Mouse (Mus musculus) hindbrain, embryonic 16.5 days (tissue): ENCODE results near the gene Avpi1. TPM values are rescaled to one million over a fixed set of nuclear protein-coding genes. Genes with fewer than 3 reads are reported as not detected.

Source experiments
- ATAC-seq: fragments of 200-750 bp; cut with Nextera tagmentation; 2 replicates; pipeline ENCODE4 v1.8.0; 2017; ENCODE audit warnings: moderate TSS enrichment, moderate library complexity
- H3K27ac ChIP-seq: fragments of 300-500 bp; sonication (generic); 2 replicates; pipeline ENCODE4 v1.5.1; 2014; ENCODE audit warnings: low read depth, mild to moderate bottlenecking, control low read depth, low read length, moderate library complexity
- H3K27me3 ChIP-seq: fragments of 300-500 bp; sonication (generic); replicated peaks from 2 replicates; pipeline ENCODE4 v1.6.1; 2014; ENCODE audit warnings: low read length; ENCODE audit not compliant: control insufficient read depth, insufficient read depth
- H3K36me3 ChIP-seq: fragments of 300-500 bp; sonication (generic); 2 replicates; pipeline ENCODE4 v1.6.1; 2014; ENCODE audit warnings: mild to moderate bottlenecking, low read length, moderate library complexity, mixed read lengths; ENCODE audit not compliant: control insufficient read depth, insufficient read depth
- H3K4me1 ChIP-seq: fragments of 300-500 bp; sonication (generic); 2 replicates; pipeline ENCODE4 v1.6.1; 2014; ENCODE audit warnings: low read depth, low read length; ENCODE audit not compliant: control insufficient read depth, insufficient read depth
- H3K4me2 ChIP-seq: fragments of 300-500 bp; sonication (generic); 2 replicates; pipeline ENCODE4 v1.6.1; 2014; ENCODE audit warnings: mild to moderate bottlenecking, low read length, control low read depth, moderate library complexity
- H3K4me3 ChIP-seq: fragments of 300-500 bp; sonication (generic); 2 replicates; pipeline ENCODE4 v1.5.1; 2014; ENCODE audit warnings: mild to moderate bottlenecking, low read length, control low read depth, moderate library complexity
- H3K9ac ChIP-seq: fragments of 300-500 bp; sonication (generic); 2 replicates; pipeline ENCODE4 v1.6.1; 2014; ENCODE audit warnings: low read depth, mild to moderate bottlenecking, control low read depth, low read length, moderate library complexity
- H3K9me3 ChIP-seq: fragments of 300-500 bp; sonication (generic); 2 replicates; pipeline ENCODE4 v1.6.1; 2014; ENCODE audit warnings: mild to moderate bottlenecking, low read length, moderate library complexity; ENCODE audit not compliant: control insufficient read depth
- whole genome bisulfite sequencing: fragments of 180-500 bp; shearing (Covaris S2); extraction: QIAGEN DNeasy Blood & Tissue Kit; methylation state at CpG from one replicate; pipeline ENCODE4 v1.1.7; 2014; 5-methylcytosine and 5-hydroxymethylcytosine counted together
- polyA plus RNA-seq: library from polyadenylated mRNA; unstranded; fragments of >200 nt; fragmentation: Nextera tagmentation; extraction: Ambion mirVana; gene quantifications from 2 replicates; pipeline ENCODE4 v1.2.1, GENCODE M21; 2015

The Avpi1 gene
- polyA plus RNA-seq, 1 experiment from 2014 or later = 12.2 TPM

- no peak overlapping the region; the same call in 1 of the 2 replicates for H3K9ac ChIP-seq
- no peak for ATAC-seq
- no peaks in the 10 kb centered on the region for H3K9me3 ChIP-seq
- H3K27me3 ChIP-seq = peaks cover 7% of the 10 kb centered on the region; the same call in 1 of the 2 replicates
- H3K36me3 ChIP-seq = no peaks in the 10 kb centered on the region
- 92% methylated on average over 9 of the region's 9 CpGs for WGBS
- H3K4me3 ChIP-seq = no peak overlapping the region
- H3K4me1 ChIP-seq = peaks cover 4% of the 10 kb centered on the region; the same call in 1 of the 2 replicates
- H3K27ac ChIP-seq = no peak overlapping the region
- H3K4me2 ChIP-seq = no peak overlapping the region
Measured at GRCm38 (mm10) chr19:42146276-42147010, 17.6 kb upstream of the Avpi1 start.

- H3K9me3 ChIP-seq = no peaks in the 10 kb centered on the region
- no peak for ATAC-seq
- H3K27ac ChIP-seq = no peak overlapping the region
- no peaks in the 10 kb centered on the region for H3K36me3 ChIP-seq
- no peak overlapping the region for H3K4me3 ChIP-seq
- 87% methylated on average over 2 of the region's 2 CpGs for WGBS
- H3K4me1 ChIP-seq = peaks cover 4% of the 10 kb centered on the region; the same call in 1 of the 2 replicates
- peaks cover 7% of the 10 kb centered on the region; the same call in 1 of the 2 replicates for H3K27me3 ChIP-seq
- no peak overlapping the region for H3K4me2 ChIP-seq
- H3K9ac ChIP-seq = no peak overlapping the region
Measured at GRCm38 (mm10) chr19:42145731-42146130, 16.9 kb upstream of the Avpi1 start.

- 0 out of 2 replicates have a peak, but pooled peaks cover 4% of the 10 kb centered on the region for H3K4me1 ChIP-seq
- ATAC-seq = no peak
- H3K36me3 ChIP-seq = no peaks in the 10 kb centered on the region
- no peak overlapping the region for H3K4me3 ChIP-seq
- H3K4me2 ChIP-seq = no peak overlapping the region
- WGBS = 62% methylated on average over 4 of the region's 4 CpGs
- peaks cover 7% of the 10 kb centered on the region; the same call in 1 of the 2 replicates for H3K27me3 ChIP-seq
- no peak overlapping the region for H3K9ac ChIP-seq
- H3K27ac ChIP-seq = no peak overlapping the region
- no peaks in the 10 kb centered on the region for H3K9me3 ChIP-seq
Measured at GRCm38 (mm10) chr19:42145210-42145609, 16.4 kb upstream of the Avpi1 start.

GRCm38 (mm10) chr19:42144541-42145167, 15.8 kb upstream of the Avpi1 start:
- Histone ChIP-seq H3K4me1 (0 out of 2 replicates have a peak, but pooled peaks cover 4% of the 10 kb centered on the region), H3K4me3 (no peak overlapping the region), H3K27me3 (peaks cover 7% of the 10 kb centered on the region; the same call in 1 of the 2 replicates), H3K36me3 (no peaks in the 10 kb centered on the region), H3K9ac (no peak overlapping the region), H3K9me3 (no peaks in the 10 kb centered on the region), H3K4me2 (no peak overlapping the region), H3K27ac (no peak overlapping the region)
- 29% methylated on average over 8 of the region's 8 CpGs for whole genome bisulfite sequencing
- ATAC-seq = no peak

- no peak for ATAC-seq
- Histone ChIP-seq H3K36me3 (no peaks in the 10 kb centered on the region), H3K4me3 (no peak overlapping the region), H3K4me1 (0 out of 2 replicates have a peak, but pooled peaks cover 4% of the 10 kb centered on the region), H3K27me3 (peaks cover 4% of the 10 kb centered on the region; the same call in 1 of the 2 replicates), H3K4me2 (no peak overlapping the region), H3K9me3 (no peaks in the 10 kb centered on the region), H3K9ac (no peak overlapping the region), H3K27ac (no peak overlapping the region)
- WGBS = 58% methylated on average over 6 of the region's 6 CpGs
Measured at GRCm38 (mm10) chr19:42144067-42144466, 15.2 kb upstream of the Avpi1 start.

GRCm38 (mm10) chr19:42142757-42143156, 13.9 kb upstream of the Avpi1 start:
- no peak for ATAC-seq
- H3K4me3 ChIP-seq = no peak overlapping the region
- H3K9me3 ChIP-seq = no peaks in the 10 kb centered on the region
- H3K27me3 ChIP-seq = no peaks in the 10 kb centered on the region; the same call in 1 of the 2 replicates
- no peak overlapping the region for H3K9ac ChIP-seq
- H3K36me3 ChIP-seq = no peaks in the 10 kb centered on the region
- H3K4me1 ChIP-seq = no peaks in the 10 kb centered on the region
- WGBS = 68% methylated on average over 2 of the region's 2 CpGs
- H3K4me2 ChIP-seq = no peak overlapping the region
- H3K27ac ChIP-seq = no peak overlapping the region

GRCm38 (mm10) chr19:42141998-42142397, 13.1 kb upstream of the Avpi1 start:
- Histone ChIP-seq H3K4me3 (no peak overlapping the region), H3K36me3 (no peaks in the 10 kb centered on the region), H3K27ac (no peak overlapping the region), H3K27me3 (no peaks in the 10 kb centered on the region; the same call in 1 of the 2 replicates), H3K9ac (no peak overlapping the region), H3K4me2 (no peak overlapping the region), H3K4me1 (no peaks in the 10 kb centered on the region), H3K9me3 (no peaks in the 10 kb centered on the region)
- 73% methylated on average over 3 of the region's 3 CpGs for WGBS
- no peak for ATAC-seq

GRCm38 (mm10) chr19:42139724-42140517, 11.1 kb upstream of the Avpi1 start:
- H3K4me1 ChIP-seq = no peaks in the 10 kb centered on the region
- no peaks in the 10 kb centered on the region for H3K27me3 ChIP-seq
- no peak overlapping the region for H3K27ac ChIP-seq
- WGBS = 85% methylated on average over 5 of the region's 5 CpGs
- no peak overlapping the region for H3K4me2 ChIP-seq
- H3K4me3 ChIP-seq = no peak overlapping the region
- H3K9me3 ChIP-seq = no peaks in the 10 kb centered on the region
- no peak overlapping the region for H3K9ac ChIP-seq
- ATAC-seq = no peak
- no peaks in the 10 kb centered on the region for H3K36me3 ChIP-seq
